Mouse (Mus musculus) heart, adult 18-20 months (tissue): ENCODE measurements around the gene Psme1. TPM values are rescaled to one million over a fixed set of nuclear protein-coding genes. Genes with fewer than 3 reads are reported as not detected.
A peak's percentile ranks its signal among the peaks of the same experiment; 100 is the strongest.

ENCODE experiments used
- DNase-seq, 2 experiments: peaks; one replicate each; pipeline ENCODE4 v3.0.0; 2021 to 2022; ENCODE audit warnings: mixed read lengths in 1 of 2
- total RNA-seq, 2 experiments: library from RNA; stranded (reverse); gene quantifications; 2 replicates each; pipeline ENCODE4 v1.2.3; 2021

Gene Psme1
- total RNA-seq, 2 experiments from 2014 or later, result 276 to 319 TPM

- DNase-seq, result no peak
Observed at GRCm38 (mm10) chr14:55570588-55570987, 7.3 kb upstream of the Psme1 start.

GRCm38 (mm10) chr14:55571760-55572159 is 6.2 kb upstream of the Psme1 start:
- DNase-seq, result no peak

GRCm38 (mm10) chr14:55575302-55575701 is 2.6 kb upstream of the Psme1 start, which contains the start of gene Fitm1:
Fitm1 (plus strand) TSS chr14:55575617.
- peak; percentile 62 to 78 for DNase-seq

GRCm38 (mm10) chr14:55575711-55576110 is 2.2 kb upstream of the Psme1 start:
- DNase-seq, result peak; percentile 51 to 55

- peak in 1 of 2 experiments; percentile 41 for DNase-seq
Observed at GRCm38 (mm10) chr14:55576376-55576775, 1.5 kb upstream of the Psme1 start.

- DNase-seq, result peak in 1 of 2 experiments; percentile 70
Observed at GRCm38 (mm10) chr14:55578668-55579269, 846 bp downstream of the Psme1 start.

GRCm38 (mm10) chr14:55579511-55580496 is 1.9 kb downstream of the Psme1 start:
- no peak for DNase-seq

- DNase-seq, result no peak
Observed at GRCm38 (mm10) chr14:55580731-55581130, 2.8 kb downstream of the Psme1 start.

- no peak for DNase-seq
Observed at GRCm38 (mm10) chr14:55581981-55582681, 4.2 kb downstream of the Psme1 start.

- no peak for DNase-seq
Observed at GRCm38 (mm10) chr14:55584303-55584701, 6.4 kb downstream of the Psme1 start.

GRCm38 (mm10) chr14:55584702-55585565 is 7.0 kb downstream of the Psme1 start, which contains the start of gene Emc9:
Emc9 (minus strand) TSS chr14:55585302.
- peak; percentile 89 to 93 for DNase-seq

GRCm38 (mm10) chr14:55585566-55585960 is 7.6 kb downstream of the Psme1 start:
- DNase-seq, result peak in 1 of 2 experiments; percentile 49

GRCm38 (mm10) chr14:55586149-55586548 is 8.2 kb downstream of the Psme1 start:
- no peak for DNase-seq

- no peak for DNase-seq
Observed at GRCm38 (mm10) chr14:55589271-55589670, 11.3 kb downstream of the Psme1 start.

GRCm38 (mm10) chr14:55589771-55590448 is 12.0 kb downstream of the Psme1 start:
- no peak for DNase-seq

GRCm38 (mm10) chr14:55590748-55591330 is 12.9 kb downstream of the Psme1 start, which contains the start of gene Psme2:
Psme2 (minus strand) TSS chr14:55591113.
- peak; percentile 96 to 99 for DNase-seq

GRCm38 (mm10) chr14:55591331-55591891 is 13.5 kb downstream of the Psme1 start, which contains the start of gene Rnf31:
Rnf31 (plus strand) TSS chr14:55591708.
- peak; percentile 95 to 99 for DNase-seq

- no peak for DNase-seq
Observed at GRCm38 (mm10) chr14:55592226-55592625, 14.3 kb downstream of the Psme1 start.

- no peak for DNase-seq
Observed at GRCm38 (mm10) chr14:55596036-55596690, 18.2 kb downstream of the Psme1 start.
